Mouse (Mus musculus): ENCODE measurements around the gene Mtch1. TPM values are rescaled to one million over a fixed set of nuclear protein-coding genes. Genes with fewer than 3 reads are reported as not detected.
"Not testable (repeated sequence)": the region's sequence is repeated elsewhere in the genome, so short reads cannot be mapped to it uniquely, and the experiment has no call there.

The Mtch1 gene
- polyA plus RNA-seq, 1 experiment from 2014 or later = 463 TPM

DNA sequence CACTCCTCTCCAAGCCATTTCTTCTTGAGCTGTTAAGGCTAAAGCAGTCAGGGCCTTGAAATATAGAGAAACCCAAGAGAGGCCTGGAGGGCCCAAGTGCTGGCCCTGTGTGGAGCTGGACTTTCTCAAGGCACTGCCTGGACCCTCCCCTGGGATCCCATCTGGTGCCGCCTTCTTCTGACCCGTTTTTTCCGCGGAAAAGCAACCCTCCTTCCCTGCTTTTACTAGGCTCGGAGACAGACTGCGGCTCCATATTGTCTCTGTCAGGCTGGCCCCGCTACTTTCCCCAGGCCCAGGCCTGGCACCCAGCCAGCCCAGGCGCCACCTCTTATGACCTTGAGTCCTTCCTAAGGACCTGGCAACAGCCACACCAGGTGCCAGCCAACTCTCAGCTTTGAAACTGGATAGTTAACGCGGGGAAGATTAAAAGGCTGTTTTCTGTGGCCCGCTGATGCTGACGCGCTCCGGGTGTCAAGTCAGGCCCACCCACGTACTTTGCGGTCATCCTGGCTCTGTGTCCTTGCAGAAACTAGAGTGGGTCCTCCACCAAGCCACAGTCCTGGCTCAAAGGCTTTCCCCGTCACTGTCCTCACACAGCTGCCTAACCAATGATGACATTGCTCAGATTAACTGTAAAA lies 8.2 kb upstream of the Mtch1 start:
- peak overlapping the region; percentile 74 for H3K9ac ChIP-seq (ENCODE audit: low read depth, low read length)
- no peaks in the 10 kb centered on the region for H3K9me3 ChIP-seq (replicated peaks; ENCODE audit: control insufficient read depth, low read length, poor library complexity, severe bottlenecking)
- H3K4me2 ChIP-seq (ENCODE audit: low read length) = peak overlapping the region; percentile 78
- H3K4me3 ChIP-seq (ENCODE audit: low read depth, low read length) = peak overlapping the region; percentile 40
- 5% methylated on average over 17 of the region's 17 CpGs for WGBS
- H3K27me3 ChIP-seq (ENCODE audit: control insufficient read depth, insufficient read depth, low read depth, low read length) = no peaks in the 10 kb centered on the region
- peak overlapping the region; percentile 99 for H3K27ac ChIP-seq (ENCODE audit: low read length)
- ATAC-seq = peak; percentile 29
- H3K36me3 ChIP-seq (ENCODE audit: control insufficient read depth, insufficient read depth, low read length) = no peaks in the 10 kb centered on the region
- H3K4me1 ChIP-seq (ENCODE audit: control insufficient read depth, insufficient read depth, low read length) = peaks cover 28% of the 10 kb centered on the region

DNA sequence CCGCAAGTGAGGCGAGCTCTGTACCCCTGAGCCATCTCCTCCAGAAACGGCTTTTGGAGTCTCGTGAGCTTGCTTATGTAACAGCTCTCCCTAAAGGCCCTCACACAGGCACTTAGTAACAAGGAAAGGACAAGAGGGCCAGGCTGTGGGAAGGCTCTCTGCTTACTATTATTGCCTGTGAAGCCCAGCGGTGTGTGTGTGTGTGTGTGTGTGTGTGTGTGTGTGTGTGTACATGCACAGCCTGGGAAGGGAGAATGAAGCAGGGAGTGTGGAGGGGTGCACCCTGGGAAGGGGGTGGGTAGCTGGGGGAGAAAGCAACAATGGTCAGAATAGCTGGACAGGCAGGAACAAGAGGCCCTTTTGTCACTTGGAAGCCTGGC lies 7.7 kb upstream of the Mtch1 start:
- WGBS = 8% methylated on average over 5 of the region's 5 CpGs
- Histone ChIP-seq H3K9ac (ENCODE audit: low read depth, low read length) (peak overlapping the region; percentile 74), H3K36me3 (ENCODE audit: control insufficient read depth, insufficient read depth, low read length) (no peaks in the 10 kb centered on the region), H3K4me1 (ENCODE audit: control insufficient read depth, insufficient read depth, low read length) (peaks cover 28% of the 10 kb centered on the region), H3K4me3 (ENCODE audit: low read depth, low read length) (no peak overlapping the region), H3K9me3 (replicated peaks; ENCODE audit: control insufficient read depth, low read length, poor library complexity, severe bottlenecking) (no peaks in the 10 kb centered on the region), H3K27me3 (ENCODE audit: control insufficient read depth, insufficient read depth, low read depth, low read length) (no peaks in the 10 kb centered on the region), H3K27ac (ENCODE audit: low read length) (peak overlapping the region; percentile 99), H3K4me2 (ENCODE audit: low read length) (peak overlapping the region; percentile 78)
- ATAC-seq = peak; percentile 21; the same call in 1 of the 2 replicates

DNA sequence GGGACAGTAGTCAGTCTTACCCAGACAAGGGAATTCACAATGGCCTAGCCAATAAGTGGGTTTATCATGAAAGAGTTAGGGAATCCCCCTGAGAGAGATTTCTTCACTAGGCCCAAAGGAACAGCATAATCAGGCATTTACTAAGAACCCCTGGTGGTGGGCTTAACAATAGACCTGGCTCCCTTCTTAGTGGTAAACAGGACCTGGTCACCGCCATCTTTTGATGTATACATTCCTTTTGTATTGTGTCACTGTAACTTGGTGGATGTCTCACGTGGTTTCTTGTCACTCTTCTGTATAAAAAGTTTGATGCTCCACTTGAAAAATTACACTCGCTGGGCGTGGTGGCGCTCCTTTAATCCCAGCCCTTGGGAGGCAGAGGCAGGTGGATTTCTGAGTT lies 3.3 kb upstream of the Mtch1 start:
- not testable (repeated sequence) for H3K4me3 ChIP-seq (ENCODE audit: low read depth, low read length); H3K27me3 ChIP-seq (ENCODE audit: control insufficient read depth, insufficient read depth, low read depth, low read length); ATAC-seq; H3K9ac ChIP-seq (ENCODE audit: low read depth, low read length); H3K9me3 ChIP-seq (replicated peaks; ENCODE audit: control insufficient read depth, low read length, poor library complexity, severe bottlenecking); H3K36me3 ChIP-seq (ENCODE audit: control insufficient read depth, insufficient read depth, low read length); H3K4me2 ChIP-seq (ENCODE audit: low read length); H3K27ac ChIP-seq (ENCODE audit: low read length)
- WGBS = 57% methylated on average over 5 of the region's 5 CpGs
- peaks cover 13% of the 10 kb centered on the region for H3K4me1 ChIP-seq (ENCODE audit: control insufficient read depth, insufficient read depth, low read length)

DNA sequence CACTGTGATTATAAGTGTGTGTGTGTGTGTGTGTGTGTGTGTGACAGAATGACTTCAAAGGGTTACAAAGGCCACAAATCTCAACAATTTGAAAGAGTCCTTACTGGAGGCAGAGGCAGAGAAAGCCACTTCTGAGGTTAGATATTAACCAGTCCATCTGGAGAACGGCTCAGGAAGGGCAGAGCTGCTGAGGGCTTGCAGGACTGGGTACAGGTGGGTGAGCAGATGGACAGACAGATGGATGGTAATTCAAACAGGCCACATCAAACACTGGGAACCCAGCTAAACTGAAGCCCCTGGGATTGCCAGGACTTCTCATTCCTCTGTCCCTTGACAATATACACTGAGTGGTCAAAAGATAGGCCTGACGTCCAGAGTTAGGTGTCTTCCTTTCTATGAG lies 1.3 kb upstream of the Mtch1 start:
- no peak overlapping the region for H3K9ac ChIP-seq (ENCODE audit: low read depth, low read length)
- 81% methylated on average over 2 of the region's 2 CpGs for WGBS
- no peaks in the 10 kb centered on the region for H3K27me3 ChIP-seq (ENCODE audit: control insufficient read depth, insufficient read depth, low read depth, low read length)
- H3K4me2 ChIP-seq (ENCODE audit: low read length) = no peak overlapping the region
- H3K36me3 ChIP-seq (ENCODE audit: control insufficient read depth, insufficient read depth, low read length) = no peaks in the 10 kb centered on the region
- H3K4me1 ChIP-seq (ENCODE audit: control insufficient read depth, insufficient read depth, low read length) = peaks cover 12% of the 10 kb centered on the region
- ATAC-seq = no peak
- H3K27ac ChIP-seq (ENCODE audit: low read length) = no peak overlapping the region
- H3K9me3 ChIP-seq (replicated peaks; ENCODE audit: control insufficient read depth, low read length, poor library complexity, severe bottlenecking) = no peaks in the 10 kb centered on the region
- H3K4me3 ChIP-seq (ENCODE audit: low read depth, low read length) = no peak overlapping the region

DNA sequence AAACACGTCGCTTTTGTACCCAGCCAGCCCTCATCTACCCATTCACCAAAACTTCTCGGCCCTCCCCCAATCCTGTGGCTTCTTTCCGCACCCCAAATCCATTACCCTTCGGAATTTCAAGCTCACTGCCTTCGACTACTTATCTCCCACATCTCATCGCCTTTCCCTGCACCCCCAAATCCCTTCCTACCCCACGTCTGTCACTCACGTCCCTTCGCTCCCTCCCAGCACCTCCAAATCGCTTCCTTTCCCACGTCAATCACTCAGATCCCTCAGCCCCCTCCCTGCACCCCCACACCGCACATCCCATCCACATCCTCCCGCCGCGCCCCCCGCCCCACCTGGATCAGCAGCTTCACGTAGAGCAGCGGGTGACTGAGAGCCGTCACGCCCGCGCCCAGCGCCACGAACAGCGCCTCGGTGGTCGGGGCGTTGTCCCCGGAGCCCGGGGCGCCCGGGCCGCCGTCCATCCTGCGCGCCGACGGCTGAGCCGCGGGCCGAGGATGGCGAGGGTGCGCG lies 549 bp downstream of the Mtch1 start:
- Histone ChIP-seq H3K36me3 (ENCODE audit: control insufficient read depth, insufficient read depth, low read length) (no peaks in the 10 kb centered on the region), H3K9me3 (replicated peaks; ENCODE audit: control insufficient read depth, low read length, poor library complexity, severe bottlenecking) (no peaks in the 10 kb centered on the region), H3K4me1 (ENCODE audit: control insufficient read depth, insufficient read depth, low read length) (peaks cover 12% of the 10 kb centered on the region), H3K4me2 (ENCODE audit: low read length) (peak overlapping the region; percentile 56), H3K27me3 (ENCODE audit: control insufficient read depth, insufficient read depth, low read depth, low read length) (no peaks in the 10 kb centered on the region), H3K9ac (ENCODE audit: low read depth, low read length) (peak overlapping the region; percentile 84), H3K4me3 (ENCODE audit: low read depth, low read length) (peak overlapping the region; percentile 74), H3K27ac (ENCODE audit: low read length) (peak overlapping the region; percentile 93)
- peak; percentile 33 for ATAC-seq
- 2% methylated on average over 43 of the region's 45 CpGs for WGBS

DNA sequence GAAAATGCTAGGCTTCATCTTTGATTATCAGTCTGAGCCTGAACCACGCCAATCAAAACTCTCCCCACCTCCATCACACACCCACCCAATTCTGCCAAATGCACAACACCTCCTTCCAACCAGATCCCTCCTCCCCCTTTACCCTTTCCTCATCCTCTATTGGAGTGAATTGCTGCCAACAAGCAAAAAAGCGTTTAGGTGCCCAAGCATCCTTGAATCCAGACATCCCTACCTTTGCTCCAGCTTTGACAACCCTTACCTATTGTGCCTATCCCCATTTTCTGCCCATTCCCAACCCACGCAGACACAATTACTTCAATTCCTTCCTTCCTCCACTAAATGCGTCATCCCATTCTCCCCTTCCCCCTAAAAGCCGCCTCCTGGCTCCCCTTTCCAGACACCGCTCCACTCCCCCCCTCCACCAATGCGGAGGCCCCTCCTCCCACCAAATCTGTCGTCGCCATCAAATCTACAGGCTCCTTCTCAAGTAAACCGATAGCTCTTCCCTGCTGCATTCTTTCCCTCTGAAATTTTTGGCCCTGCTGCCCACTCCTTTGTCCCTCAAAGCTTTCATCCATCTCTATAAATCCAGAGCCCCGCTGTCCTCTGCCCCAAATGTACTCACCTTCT lies 1.1 kb downstream of the Mtch1 start:
- peak overlapping the region; percentile 56 for H3K4me2 ChIP-seq (ENCODE audit: low read length)
- peak overlapping the region; percentile 93 for H3K27ac ChIP-seq (ENCODE audit: low read length)
- H3K4me3 ChIP-seq (ENCODE audit: low read depth, low read length) = peak overlapping the region; percentile 74
- no peaks in the 10 kb centered on the region for H3K27me3 ChIP-seq (ENCODE audit: control insufficient read depth, insufficient read depth, low read depth, low read length)
- peak; percentile 49 for ATAC-seq
- H3K9me3 ChIP-seq (replicated peaks; ENCODE audit: control insufficient read depth, low read length, poor library complexity, severe bottlenecking) = no peaks in the 10 kb centered on the region
- H3K9ac ChIP-seq (ENCODE audit: low read depth, low read length) = peak overlapping the region; percentile 84
- WGBS = 2% methylated on average over 11 of the region's 11 CpGs
- no peaks in the 10 kb centered on the region for H3K36me3 ChIP-seq (ENCODE audit: control insufficient read depth, insufficient read depth, low read length)
- H3K4me1 ChIP-seq (ENCODE audit: control insufficient read depth, insufficient read depth, low read length) = peaks cover 17% of the 10 kb centered on the region

DNA sequence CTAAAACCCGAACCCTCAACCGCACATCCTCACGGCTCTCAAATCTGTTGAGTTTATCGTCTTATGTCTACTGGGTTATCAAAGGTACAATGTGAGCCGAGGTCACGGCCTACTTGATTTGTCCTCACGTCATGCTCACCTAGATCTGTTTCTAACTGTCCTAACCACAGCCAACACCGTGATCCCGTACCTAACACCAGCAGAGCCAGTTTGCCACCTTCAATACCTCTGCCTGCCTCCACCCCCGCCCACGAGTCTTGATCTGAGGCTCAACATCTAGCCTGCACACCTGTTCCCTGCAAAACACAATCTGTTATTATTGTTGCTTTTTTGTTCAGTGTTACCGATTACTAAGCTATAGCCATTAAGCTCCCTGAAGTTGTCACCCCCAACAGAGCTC lies 2.5 kb downstream of the Mtch1 start:
- WGBS = 95% methylated on average over 12 of the region's 12 CpGs
- no peaks in the 10 kb centered on the region for H3K27me3 ChIP-seq (ENCODE audit: control insufficient read depth, insufficient read depth, low read depth, low read length)
- H3K4me3 ChIP-seq (ENCODE audit: low read depth, low read length) = no peak overlapping the region
- ATAC-seq = no peak
- H3K36me3 ChIP-seq (ENCODE audit: control insufficient read depth, insufficient read depth, low read length) = peaks cover 3% of the 10 kb centered on the region; the same call in 1 of the 2 replicates
- H3K9me3 ChIP-seq (replicated peaks; ENCODE audit: control insufficient read depth, low read length, poor library complexity, severe bottlenecking) = no peaks in the 10 kb centered on the region
- no peak overlapping the region for H3K9ac ChIP-seq (ENCODE audit: low read depth, low read length)
- no peak overlapping the region for H3K27ac ChIP-seq (ENCODE audit: low read length)
- H3K4me2 ChIP-seq (ENCODE audit: low read length) = peak overlapping the region; percentile 56
- peaks cover 23% of the 10 kb centered on the region for H3K4me1 ChIP-seq (ENCODE audit: control insufficient read depth, insufficient read depth, low read length)

DNA sequence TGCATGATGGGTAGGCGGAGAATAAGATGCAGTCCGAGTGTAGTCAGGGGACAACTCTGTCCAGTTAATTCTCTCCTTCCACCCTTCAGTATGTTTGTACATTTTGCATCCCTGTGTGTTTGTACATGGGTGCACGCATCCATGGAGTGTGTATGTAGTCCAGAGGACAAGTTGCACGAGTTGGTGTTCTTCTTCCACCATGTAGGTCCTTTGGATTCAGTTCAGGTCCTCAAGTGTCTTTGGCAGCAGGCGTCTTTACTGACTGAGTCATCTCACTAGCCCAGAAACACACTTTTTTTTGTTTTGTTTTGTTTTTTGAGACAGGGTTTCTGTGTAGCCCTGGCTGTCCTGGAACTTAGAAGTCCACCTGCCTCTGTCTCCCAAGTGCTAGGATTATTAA lies 4.5 kb downstream of the Mtch1 start:
- WGBS = 91% methylated on average over 5 of the region's 5 CpGs
- H3K4me2 ChIP-seq (ENCODE audit: low read length) = no peak overlapping the region
- peaks cover 23% of the 10 kb centered on the region for H3K36me3 ChIP-seq (ENCODE audit: control insufficient read depth, insufficient read depth, low read length)
- no peaks in the 10 kb centered on the region for H3K27me3 ChIP-seq (ENCODE audit: control insufficient read depth, insufficient read depth, low read depth, low read length)
- no peak for ATAC-seq
- no peaks in the 10 kb centered on the region for H3K9me3 ChIP-seq (replicated peaks; ENCODE audit: control insufficient read depth, low read length, poor library complexity, severe bottlenecking)
- no peak overlapping the region for H3K27ac ChIP-seq (ENCODE audit: low read length)
- no peak overlapping the region for H3K4me3 ChIP-seq (ENCODE audit: low read depth, low read length)
- H3K9ac ChIP-seq (ENCODE audit: low read depth, low read length) = no peak overlapping the region
- peaks cover 31% of the 10 kb centered on the region for H3K4me1 ChIP-seq (ENCODE audit: control insufficient read depth, insufficient read depth, low read length)
